8 mouse cellular contexts compared by ENCODE assay signal in genomic region chr1:132367692-132368506, GRCm38 (mm10). TPM values are rescaled to one million over a fixed set of nuclear protein-coding genes. Genes with fewer than 3 reads are reported as not detected.
A peak's percentile ranks its signal among the peaks of the same experiment; 100 is the strongest.
DNase-seq lines count a peak whose midpoint lies in the region; TF ChIP-seq lines count a peak whose summit lies in the region.

No protein-coding gene starts in this region.

- H3K9me3 ChIP-seq in megakaryocyte, embryonic 14.5 days: no peaks in the 10 kb centered on the region

- intact Hi-C loops in left cerebral cortex, adult 2 months (cut with DNase I): loop anchor here (1.0 to 2.0 kb wide), 3 partner anchors 22 to 109 kb away; partner anchors contain the start of genes Dstyk and Rbbp5

- TF ChIP-seq POLR2A in cortical plate, adult 2 months (IDR thresholded peaks at IDR 0.05; ENCODE audit: extremely low read depth, insufficient read depth, low read length): no peak

- no peak overlapping the region for H3K27ac ChIP-seq in cortical plate, adult 2 months (ENCODE audit: insufficient read depth, low read length)
- H3K27ac ChIP-seq in left cerebral cortex, adult 2 months: no peak overlapping the region

- peak; percentile 98 for TF ChIP-seq CTCF in cortical plate, adult 2 months (IDR thresholded peaks at IDR 0.05; ENCODE audit: extremely low read depth, insufficient read depth, low read length)
- TF ChIP-seq CTCF in left cerebral cortex, adult 2 months (IDR thresholded peaks at IDR 0.05): peak; percentile 90

- H3K27me3 ChIP-seq in megakaryocyte, embryonic 14.5 days (replicated peaks): peaks cover 31% of the 10 kb centered on the region

- H3K4me1 ChIP-seq in cortical plate, adult 2 months (ENCODE audit: control insufficient read depth, insufficient read depth, low read length): peaks cover 7% of the 10 kb centered on the region; the same call in 1 of the 2 replicates
- peaks cover 99% of the 10 kb centered on the region for H3K4me1 ChIP-seq in megakaryocyte, embryonic 14.5 days

- H3K4me3 ChIP-seq in cortical plate, adult 2 months (ENCODE audit: insufficient read depth, low read length): no peak overlapping the region
- no peak overlapping the region for H3K4me3 ChIP-seq in left cerebral cortex, adult 2 months
- peak overlapping the region; percentile 88 for H3K4me3 ChIP-seq in megakaryocyte, embryonic 14.5 days (replicated peaks)

- H3K36me3 ChIP-seq in megakaryocyte, embryonic 14.5 days (replicated peaks; ENCODE audit: low read length): peaks cover 23% of the 10 kb centered on the region

- peak; percentile 93 for DNase-seq in adipocyte (ENCODE audit: low spot score)
- peak; percentile 84 for DNase-seq in gastrocnemius, postnatal 10 days
- peak; percentile 72 for DNase-seq in induced T-regulatory cell, adult 2 months (ENCODE audit: low read depth)
- DNase-seq in left cerebral cortex, adult 2 months (ENCODE audit: extremely low spot score in 1 of 2, low spot score in 2 of 2): peak; percentile 84
- peak; percentile 90 to 91 for DNase-seq in right cerebral cortex, adult 2 months (ENCODE audit: low spot score in 2 of 2)
- DNase-seq in urinary bladder, postnatal 36 days (ENCODE audit: low spot score in 2 of 2): peak; percentile 83 to 84

RNA-seq across cellular contexts. Expression of gene Tmcc2, which starts 23.2 kb away (rescaled TPM):
- 124 and 135 TPM in 2 replicates for polyA plus RNA-seq in cortical plate, adult 2 months (2012; rRNA removed)
- 10 to 100 TPM; 24.8 to 30.7 TPM for total RNA-seq in gastrocnemius, postnatal 10 days (2021)
- total RNA-seq in left cerebral cortex, adult 2 months (2021): 100 to 1,000 TPM; 178 to 192 TPM
- polyA plus RNA-seq in megakaryocyte, embryonic 14.5 days (2012; ENCODE audit: insufficient read depth, low replicate concordance): 26.7 and 30.0 TPM in 2 replicates

RNA-seq across cellular contexts. Expression of gene Dstyk, which starts 49.5 kb away (rescaled TPM):
- 24.0 TPM in 2 replicates for polyA plus RNA-seq in cortical plate, adult 2 months (2012; rRNA removed)
- 10 to 100 TPM; 16.1 to 16.8 TPM for total RNA-seq in gastrocnemius, postnatal 10 days (2021)
- total RNA-seq in left cerebral cortex, adult 2 months (2021): 10 to 100 TPM; 44.9 to 45.5 TPM
- polyA plus RNA-seq in megakaryocyte, embryonic 14.5 days (2012; ENCODE audit: insufficient read depth, low replicate concordance): 0.19 and 0.83 TPM in 2 replicates

RNA-seq across cellular contexts. Expression of gene Nuak2, which starts 52.0 kb away (rescaled TPM):
- polyA plus RNA-seq in cortical plate, adult 2 months (2012; rRNA removed): 1.1 TPM in 2 replicates
- total RNA-seq in gastrocnemius, postnatal 10 days (2021): 1 to 10 TPM; 2.0 to 2.2 TPM
- 1 to 10 TPM; 1.4 TPM for total RNA-seq in left cerebral cortex, adult 2 months (2021)
- polyA plus RNA-seq in megakaryocyte, embryonic 14.5 days (2012; ENCODE audit: insufficient read depth, low replicate concordance): 1.3 and 1.7 TPM in 2 replicates

Comparison
In these comparisons a context has a peak if more than half of its experiments do, and no peak if none do; other contexts are left out.
1. RNA of gene Tmcc2, which starts 23.2 kb away (total RNA-seq): 178 to 192 TPM in left cerebral cortex, adult 2 months; 24.8 to 30.7 TPM in gastrocnemius, postnatal 10 days; every median in the first group is over 4 times any median in the second.
2. Peak in every context shown above with its lines, with median percentiles within 50 percentile points of each other: DNase-seq.